Mouse (Mus musculus) spleen, embryonic (tissue): ENCODE data around the gene Gpr183.

ENCODE experiments used
- CTCF ChIA-PET: fragments of 350-600 bp; sonication (Branson Sonifier 250); formaldehyde crosslinking; loops from one replicate; lab custom pipeline; 2022; lab: Charles Lee

Gene Gpr183

DNA sequence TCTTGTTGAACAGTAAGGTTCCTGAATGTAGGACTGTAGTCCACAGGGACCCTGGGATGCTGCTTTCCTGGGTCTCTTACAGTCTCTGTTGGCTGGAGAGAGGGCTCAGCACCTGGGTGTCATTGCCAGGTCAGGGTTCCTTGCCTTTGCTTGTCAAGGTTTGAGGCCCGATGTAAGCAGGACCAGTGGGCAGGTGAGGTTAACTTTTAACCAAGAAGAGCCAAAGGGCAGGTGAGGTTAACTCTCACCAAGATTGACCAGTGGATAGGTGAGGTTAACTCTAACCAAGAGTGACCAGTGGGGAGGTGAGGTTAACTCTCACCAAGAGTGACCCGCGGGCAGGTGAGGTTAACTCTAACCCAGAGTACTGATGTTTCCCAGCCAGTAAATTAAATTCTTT is 24.3 kb upstream of the Gpr183 start:
- CTCF ChIA-PET: no interaction called here

DNA sequence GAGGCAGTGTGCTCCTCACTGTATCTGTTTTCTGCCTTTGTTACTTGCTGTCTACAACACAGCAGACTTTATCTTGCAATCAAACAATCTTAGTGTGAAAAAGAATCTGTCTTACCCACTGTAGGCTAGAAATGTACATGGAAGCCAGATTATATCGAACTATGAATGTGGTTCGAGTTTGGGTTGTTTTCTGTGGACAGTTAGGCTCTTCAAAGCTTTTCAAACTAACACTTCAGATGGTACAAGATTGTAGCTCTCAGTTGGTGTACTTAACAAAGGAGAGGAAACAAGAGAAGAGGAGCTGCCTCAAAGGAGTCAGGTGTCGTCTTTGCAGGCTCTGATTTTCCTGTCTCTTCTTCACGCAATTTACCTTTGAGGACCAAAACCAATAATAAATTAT is 22.7 kb upstream of the Gpr183 start:
- CTCF ChIA-PET: no interaction called here

DNA sequence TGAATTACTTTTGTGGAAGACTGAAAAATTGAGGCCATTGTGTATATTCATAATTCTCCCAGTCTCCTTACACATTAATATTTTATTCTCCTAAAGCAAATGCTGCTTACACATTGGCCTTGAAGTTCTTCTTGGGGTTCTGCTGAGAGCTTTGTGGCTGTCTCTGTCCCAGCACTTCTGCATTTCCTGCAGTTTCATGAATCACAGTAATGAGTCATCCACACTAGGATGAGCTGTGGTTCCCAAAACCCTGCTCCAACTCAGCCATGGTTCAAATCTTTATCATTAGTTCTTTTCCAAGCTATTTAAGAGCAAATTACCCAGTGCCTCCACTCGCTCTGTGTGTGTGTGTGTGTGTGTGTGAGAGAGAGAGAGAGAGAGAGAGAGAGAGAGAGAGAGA is 22.3 kb upstream of the Gpr183 start:
- CTCF ChIA-PET: no interaction called here

DNA sequence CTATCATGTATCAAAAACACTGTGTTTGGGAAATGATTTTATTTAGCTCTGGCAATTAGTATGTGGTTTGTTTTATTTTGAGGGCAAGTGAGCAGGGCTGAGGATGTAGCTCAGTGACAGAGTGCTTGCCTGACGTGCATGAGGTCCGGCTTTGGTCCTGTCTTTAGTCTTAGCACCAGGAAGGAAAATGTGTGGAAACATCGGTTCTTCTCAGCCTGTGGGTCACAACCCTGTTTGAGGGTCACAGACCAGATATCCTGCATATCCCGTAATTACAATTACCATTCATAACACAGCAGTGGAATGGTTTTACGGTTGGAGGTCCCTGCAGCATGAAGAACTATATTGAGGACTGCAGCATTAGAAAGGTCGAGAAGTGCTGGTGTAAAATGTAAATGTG is 21.0 kb upstream of the Gpr183 start:
- CTCF ChIA-PET: interaction anchor here (0.6 kb wide), 1 partner anchor 50 kb away, joined by 3 read pairs; no protein-coding TSS in a partner anchor

DNA sequence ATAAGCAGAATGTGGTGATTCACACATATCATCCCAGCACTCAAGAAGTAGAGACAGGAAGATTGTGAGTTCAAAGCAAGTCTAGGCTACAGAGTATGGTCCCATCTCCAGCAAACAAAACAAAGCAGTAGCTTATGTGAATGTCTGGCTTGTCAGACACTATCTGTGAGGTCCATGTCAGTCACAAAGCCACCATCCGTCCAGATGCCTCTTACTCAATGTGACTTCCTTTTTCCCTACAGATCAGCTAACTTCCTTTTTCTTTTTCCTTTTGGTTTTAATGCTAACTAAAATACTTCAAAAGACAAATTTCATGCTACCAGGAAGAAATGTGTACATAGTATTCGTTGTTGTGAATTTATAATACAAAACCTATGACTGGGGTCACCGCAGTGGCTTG is 20.5 kb upstream of the Gpr183 start:
- CTCF ChIA-PET: interaction anchor here (0.6 kb wide), 1 partner anchor 20 kb away, joined by 3 read pairs; the partner anchor contains the start of gene Gpr183

DNA sequence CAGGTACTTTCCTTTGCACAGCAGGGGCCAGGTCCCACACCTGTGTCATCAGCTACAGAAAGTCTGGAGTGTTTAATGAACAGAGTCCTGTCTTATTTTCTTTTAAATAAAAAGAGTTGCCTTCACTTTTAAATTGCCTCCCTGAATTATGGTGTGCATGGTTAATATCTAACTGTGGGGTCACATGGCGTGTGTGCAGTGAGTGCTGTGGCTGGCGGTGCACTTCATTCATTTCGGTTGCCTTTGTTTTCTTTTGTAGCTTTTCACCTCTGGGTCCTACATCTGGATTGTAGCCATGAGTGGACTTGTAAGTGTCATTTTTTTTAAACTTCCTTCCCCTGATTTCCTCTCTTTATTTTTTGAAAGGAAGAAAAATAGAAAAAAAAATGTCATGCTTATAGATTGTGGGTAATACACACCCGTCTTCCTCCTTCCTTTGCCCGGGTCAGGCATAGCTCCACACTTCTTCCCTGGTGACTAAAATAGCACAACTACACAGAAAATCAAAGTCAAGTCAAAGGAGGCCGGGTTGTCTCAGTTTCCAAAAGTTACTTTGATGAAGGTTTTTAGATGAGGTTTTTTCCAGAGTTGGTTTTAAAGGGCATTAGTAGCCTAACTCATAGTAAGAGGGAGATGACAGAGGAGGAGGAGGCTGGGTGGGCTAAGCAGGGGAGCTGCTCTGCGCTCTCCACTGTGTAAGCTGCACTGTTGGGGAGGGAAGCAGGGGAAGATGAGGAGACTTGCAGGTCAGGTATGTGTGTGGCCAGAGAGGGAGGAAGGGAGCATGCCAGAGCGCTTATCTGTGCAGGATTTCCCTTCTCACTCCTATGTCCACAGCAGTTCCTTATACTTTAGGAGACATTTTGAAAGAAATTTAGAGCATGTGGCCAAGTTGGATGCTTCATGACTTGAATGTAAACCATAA is 18.3 kb upstream of the Gpr183 start:
- CTCF ChIA-PET: no interaction called here

DNA sequence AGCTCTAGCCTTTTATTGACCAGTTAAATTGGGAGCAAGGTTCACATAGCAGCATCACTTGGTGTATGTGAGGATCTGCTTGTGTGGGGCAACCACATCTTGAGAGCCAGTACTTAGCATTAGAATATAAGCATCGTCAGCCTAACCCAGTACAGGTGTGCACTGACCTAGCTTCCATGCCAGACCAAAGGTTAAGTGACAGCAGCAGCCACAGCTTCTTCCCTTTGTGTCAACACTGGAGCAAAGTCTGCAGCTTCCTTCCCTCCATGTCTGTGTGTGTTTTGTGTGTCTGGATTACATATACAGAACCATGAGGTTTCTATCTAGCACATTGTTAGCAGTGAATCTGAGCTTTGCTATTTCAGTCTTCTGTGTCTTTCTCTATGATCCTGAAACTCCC is 16.5 kb upstream of the Gpr183 start:
- CTCF ChIA-PET: no interaction called here

DNA sequence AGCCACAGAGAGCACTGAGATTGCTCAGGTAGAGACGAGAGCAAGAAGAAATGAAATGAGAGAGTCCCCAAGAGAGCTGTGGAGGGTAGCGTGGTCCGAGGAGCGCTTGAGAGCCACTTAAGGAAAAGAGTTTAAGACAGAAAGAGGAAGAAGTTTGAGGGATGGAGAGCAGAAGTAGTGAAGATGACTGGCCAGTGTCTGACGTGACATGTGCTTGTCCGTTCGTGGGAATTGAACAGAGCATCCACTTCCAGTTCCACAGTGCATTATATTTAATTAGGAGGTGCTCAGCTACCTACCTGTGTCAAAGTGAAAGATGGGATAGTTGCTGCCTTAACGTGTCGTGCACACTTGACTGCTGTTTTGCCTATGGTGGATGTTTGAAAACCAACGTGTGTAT is 8.1 kb upstream of the Gpr183 start:
- CTCF ChIA-PET: interaction anchor here (0.8 kb wide), 1 partner anchor 18 kb away, joined by 3 read pairs; no protein-coding TSS in a partner anchor

DNA sequence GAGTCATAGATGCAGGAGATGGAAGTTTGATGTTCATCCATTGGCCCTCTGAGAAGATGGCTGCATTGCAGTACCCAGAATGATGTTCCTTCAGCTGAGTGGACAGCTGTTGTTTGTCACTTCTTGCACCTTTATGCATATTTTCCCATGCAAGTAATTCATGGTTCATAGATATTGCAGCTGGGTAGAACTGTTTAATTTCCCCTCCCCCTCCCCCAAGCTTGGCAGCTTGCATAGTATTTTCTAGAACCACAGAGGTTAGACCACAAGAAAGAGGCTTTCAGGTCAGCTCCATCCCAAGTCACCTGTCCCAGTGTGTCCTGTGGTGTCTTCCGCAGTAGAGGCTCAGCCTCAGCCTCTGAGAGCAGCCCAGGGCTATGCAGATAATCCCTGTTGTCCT is 5.4 kb upstream of the Gpr183 start:
- CTCF ChIA-PET: no interaction called here

DNA sequence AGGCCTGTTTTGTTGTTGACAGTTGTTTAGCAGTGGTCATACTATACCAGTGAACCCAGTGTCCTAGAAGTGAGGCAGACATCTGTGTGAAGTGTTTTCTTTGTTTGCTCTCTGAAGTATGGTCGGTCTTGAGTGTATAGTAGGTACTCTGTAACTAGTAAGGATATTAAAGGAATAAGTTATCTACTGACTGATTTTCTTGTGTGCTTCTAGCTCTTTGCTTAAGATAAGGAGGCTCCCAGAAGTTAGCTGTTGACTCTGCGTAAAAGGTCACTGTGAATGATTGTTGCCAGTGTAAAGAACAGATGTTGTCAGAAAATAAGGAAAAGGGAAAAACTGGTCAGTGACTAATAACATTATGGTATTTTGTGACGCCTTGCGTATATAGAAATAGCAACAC is 2.1 kb upstream of the Gpr183 start:
- CTCF ChIA-PET: interaction anchor here (0.6 kb wide), 1 partner anchor 65 kb away, joined by 9 read pairs; no protein-coding TSS in a partner anchor

DNA sequence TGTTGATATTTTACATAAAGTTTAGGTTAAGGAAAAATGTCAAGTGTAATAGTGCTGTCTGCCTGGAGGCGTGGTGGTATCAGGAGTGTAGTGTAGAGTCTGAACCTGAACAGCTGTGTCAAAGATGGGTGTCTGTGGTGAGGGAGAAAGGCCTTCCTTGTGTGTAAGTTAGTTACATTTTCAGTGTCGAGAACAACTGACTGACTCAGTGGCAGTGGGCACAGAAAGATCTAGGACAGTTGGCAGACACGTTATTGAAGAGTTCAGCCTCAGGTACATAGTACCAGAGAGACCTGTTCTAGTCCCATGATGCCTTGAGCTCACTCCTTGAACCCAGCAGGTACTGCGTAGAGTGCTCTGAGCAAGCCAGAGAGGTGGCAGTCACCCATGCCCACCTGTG is 466 bp upstream of the Gpr183 start:
- CTCF ChIA-PET: interaction anchor here (0.6 to 2.0 kb wide), 4 partner anchors 14 to 36 kb away, joined by 3 to 9 read pairs (median 5); no protein-coding TSS in a partner anchor

DNA sequence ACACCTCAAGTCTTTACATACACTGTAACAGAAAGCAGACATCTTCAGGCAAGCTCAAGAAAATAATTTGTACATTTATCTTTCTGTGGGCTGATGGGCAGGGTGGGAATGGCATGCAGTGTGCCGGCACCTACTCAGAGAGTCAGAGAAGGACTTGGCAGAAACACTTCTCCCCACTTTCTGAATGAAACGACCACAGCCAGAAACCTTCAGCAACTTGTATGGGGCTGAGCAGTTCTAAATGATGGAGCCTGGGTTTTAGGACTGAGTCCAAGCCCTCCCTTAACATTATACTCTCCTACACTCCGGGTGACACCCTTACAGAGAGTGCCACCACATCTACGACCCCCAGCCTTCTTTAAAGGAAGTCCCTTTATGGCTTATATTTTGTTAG is 1.1 kb downstream of the Gpr183 start:
- CTCF ChIA-PET: interaction anchor here (0.7 to 2.0 kb wide), 5 partner anchors 13 to 99 kb away, joined by 3 to 9 read pairs (median 3); no protein-coding TSS in a partner anchor

DNA sequence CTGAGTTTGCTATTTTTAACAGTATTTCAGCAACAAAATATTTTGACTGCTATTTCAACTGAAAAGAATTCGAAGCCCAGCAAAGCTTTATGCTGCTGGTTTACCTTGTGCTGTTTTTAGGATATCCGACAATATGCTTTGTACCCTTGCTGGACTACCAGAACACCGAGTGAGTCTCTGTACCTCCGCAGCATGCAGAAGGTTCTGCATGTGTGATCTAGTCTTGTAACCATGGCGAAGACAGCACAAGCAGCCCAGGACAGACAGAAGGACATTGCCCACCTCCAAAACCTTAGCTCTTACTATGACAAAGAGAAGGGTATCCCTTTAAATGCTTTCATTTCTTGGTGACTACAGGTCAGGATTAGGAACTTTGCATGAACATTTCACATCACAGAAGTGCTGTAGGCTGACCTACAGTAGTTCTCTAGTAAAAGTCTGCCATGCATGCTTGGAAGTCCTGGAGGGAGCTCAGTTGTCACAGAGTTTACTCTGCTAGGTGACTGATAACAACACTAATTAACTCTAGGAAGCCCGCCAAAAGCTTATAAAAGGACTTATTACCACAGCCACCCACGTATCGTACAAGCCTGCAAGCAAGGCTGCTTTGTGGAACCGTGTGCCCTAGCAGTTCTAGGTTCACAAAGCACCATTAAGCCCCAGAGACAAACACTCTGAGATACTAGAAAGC is 1.6 kb downstream of the Gpr183 start:
- CTCF ChIA-PET: interaction anchor here (0.7 to 1.2 kb wide), 5 partner anchors 14 to 67 kb away, joined by 3 read pairs; no protein-coding TSS in a partner anchor

DNA sequence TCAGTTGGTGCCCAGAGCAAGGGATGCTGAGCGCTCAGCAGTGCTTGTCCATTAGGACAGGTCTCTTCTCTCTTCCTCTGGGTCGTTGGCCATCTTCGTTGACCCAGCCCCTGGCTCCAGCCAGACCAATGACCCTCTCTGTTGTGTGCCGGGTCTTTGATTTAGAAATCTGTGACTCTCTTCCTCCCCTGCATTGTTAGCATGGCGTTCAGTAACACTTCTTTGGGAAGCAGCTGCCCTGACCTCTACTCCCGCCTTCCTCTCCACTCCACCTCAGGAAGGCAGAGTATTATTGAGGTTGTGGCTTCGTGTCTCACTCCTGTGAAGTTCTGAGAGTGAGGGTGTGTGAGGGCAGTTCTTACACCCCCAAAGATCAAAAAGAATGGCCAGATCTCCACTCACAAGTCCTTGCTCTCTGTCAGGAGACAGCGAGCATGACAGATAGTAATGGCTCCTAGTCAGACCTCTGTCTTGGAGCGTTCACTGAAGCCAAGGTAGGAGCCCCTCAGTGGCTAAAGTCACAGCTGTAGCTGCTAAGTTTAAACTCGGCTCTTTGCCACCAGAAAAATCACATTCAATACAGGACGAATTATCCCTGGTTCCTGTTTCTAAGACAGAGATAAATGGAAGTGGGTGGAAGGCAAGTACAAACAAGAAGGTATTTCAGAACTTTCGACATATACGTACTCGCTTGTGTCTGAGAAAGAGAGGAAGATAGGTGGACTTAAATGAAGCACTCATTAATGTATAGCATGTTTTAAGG is 2.7 kb downstream of the Gpr183 start:
- CTCF ChIA-PET: interaction anchor here (0.6 to 1.2 kb wide), 4 partner anchors 23 to 112 kb away, joined by 3 to 6 read pairs (median 3); no protein-coding TSS in a partner anchor

DNA sequence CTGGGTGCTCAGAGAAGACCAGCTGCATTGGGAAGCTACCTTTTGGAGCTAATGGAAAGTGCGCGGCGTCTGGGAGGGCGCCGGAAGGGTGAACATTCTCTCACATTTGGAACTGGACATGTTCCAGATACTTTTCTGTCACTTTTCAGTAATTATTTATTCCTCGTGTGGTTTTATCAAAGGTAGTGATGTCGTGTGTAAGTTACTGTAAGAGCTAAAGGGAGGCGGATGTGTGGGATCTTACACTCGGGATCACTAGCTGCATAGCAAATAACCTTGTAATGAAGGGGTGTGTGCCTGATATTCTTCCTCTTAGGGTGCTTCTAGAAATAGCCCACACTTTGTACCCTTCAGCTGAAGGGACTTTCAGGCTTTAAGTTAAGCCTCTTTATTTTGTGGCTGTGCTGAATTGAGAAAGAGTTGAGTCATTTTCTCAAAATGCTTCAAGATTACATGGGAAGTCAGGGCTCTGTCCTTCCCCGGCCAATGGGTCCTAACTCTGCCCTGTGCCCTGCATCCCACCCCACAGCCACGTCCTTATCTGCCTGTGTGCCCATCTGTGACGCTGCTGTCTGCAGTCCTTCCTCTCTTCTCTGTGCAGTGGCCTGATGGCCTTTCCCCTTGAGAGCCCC is 3.4 kb downstream of the Gpr183 start:
- CTCF ChIA-PET: interaction anchor here (0.7 to 1.3 kb wide), 3 partner anchors 10 to 112 kb away, joined by 3 to 6 read pairs (median 3); no protein-coding TSS in a partner anchor

DNA sequence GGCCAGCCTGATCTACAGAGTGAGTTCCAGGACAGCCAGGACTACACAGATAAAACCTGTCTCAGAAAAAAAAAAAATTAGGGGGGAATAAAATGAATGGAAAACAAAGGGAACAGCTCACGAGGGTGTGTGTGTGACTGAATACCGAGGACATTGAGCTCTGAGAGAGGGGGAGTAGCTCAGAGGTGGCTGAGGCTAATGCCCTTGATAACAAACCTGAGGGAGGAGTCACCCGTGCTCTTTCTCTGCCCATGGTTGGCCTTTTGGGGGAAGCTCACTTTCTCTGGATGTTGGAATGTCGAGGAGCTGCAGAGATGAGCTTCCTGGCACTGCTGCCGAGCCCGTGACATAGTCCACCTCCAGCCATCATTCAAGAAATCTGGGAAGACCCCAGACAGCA is 4.0 kb downstream of the Gpr183 start:
- CTCF ChIA-PET: interaction anchor here (0.7 to 1.3 kb wide), 2 partner anchors 9 to 31 kb away, joined by 3 read pairs; no protein-coding TSS in a partner anchor

DNA sequence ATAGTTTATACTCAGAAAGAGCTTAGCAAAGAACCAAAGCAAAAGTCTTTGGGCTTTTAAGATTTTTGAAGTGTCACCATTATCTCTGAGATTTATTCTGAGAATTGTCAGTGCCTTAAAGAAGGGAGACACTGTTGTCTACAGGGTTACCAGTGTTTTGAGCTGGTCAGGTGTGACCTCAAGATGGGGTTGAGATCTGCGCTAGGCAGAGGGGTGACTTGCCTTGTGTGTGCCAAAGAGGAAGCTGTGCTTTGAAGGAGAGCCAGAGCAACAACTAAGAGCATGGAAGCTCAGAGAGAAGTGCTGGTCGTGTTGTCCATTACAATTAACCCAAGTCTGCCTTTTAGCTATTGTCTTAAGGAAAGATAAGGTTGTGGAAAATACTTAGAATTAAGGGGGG is 4.5 kb downstream of the Gpr183 start:
- CTCF ChIA-PET: interaction anchor here (0.7 to 1.3 kb wide), 2 partner anchors 9 to 30 kb away, joined by 3 read pairs; no protein-coding TSS in a partner anchor

DNA sequence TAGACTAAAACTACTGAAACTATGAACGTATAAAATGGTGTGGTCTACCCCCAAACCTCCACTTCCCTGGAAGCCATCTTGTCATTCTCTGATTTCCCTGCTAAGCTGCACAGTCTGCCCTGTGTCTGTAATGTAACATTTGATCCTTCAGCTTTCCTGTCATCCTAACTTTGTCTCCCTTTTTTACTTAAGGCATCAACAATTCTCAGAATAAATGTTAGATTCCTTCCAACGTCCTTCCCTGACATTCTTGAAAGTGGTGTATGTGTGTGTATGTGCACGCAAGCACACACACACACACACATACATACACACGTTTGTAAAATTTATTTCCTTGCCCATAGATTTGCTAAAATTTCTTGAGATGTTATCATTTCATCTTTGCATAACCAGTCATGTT is 5.0 kb downstream of the Gpr183 start:
- CTCF ChIA-PET: no interaction called here

DNA sequence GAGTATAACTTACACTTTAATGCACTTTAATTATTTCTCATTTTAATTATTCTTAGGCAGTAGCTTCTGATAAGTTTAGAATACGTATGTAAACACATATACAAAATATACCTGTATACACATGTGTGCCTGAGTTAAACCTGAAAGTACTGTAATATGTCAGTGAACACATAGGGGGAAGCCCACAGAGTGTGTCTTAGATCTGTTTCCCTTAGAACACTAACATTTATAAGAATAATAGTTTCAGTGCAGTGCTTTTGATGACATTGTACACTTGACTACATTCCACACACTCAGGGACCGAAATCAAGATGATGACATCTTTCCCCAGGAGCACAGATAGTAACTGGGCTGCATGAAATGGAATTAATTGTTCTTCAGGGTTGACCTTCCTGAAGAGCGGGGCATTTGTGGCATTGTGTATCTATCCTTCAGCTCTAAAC is 5.4 kb downstream of the Gpr183 start:
- CTCF ChIA-PET: no interaction called here

DNA sequence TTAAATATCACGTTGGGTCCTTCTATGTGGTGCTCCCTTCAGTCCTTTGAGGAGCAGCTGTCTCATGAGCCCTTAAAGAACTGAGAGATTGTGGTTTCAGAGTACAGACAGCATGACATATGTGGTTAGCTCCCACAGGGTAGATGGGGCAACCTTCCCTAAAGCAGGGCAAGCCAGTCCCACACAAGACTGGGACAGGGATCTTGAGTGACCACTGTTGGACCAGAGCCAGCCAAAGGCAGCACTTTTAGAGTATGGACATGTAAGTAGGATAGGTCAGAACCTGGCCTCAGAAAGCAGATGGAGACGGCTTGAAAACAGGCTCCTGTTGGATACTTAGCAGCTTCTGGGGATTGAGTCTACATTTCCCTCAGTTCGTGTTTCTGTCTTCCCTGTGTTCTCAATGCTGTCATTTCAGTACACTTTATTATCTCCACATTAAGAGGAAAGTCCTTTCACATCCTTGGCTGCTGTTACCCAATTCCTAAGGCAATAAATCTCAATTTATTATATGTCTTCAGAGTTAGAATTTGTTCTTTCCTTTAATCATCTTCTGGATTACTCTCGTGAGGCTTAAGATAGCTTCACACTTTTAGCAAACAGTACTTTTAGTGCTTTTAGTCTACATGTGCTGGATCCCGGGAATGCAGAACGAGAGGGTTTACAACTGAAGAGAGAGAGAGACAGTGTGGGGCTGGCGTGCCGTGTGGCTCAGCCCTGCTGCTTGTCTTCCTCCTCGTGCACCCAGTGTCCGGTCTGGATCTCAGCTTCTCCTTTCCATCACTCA is 6.1 kb downstream of the Gpr183 start:
- CTCF ChIA-PET: interaction anchor here (0.6 kb wide), 1 partner anchor 19 kb away, joined by 3 read pairs; no protein-coding TSS in a partner anchor
